Mouse (Mus musculus): ENCODE results near the gene Usp12. TPM values are rescaled to one million over a fixed set of nuclear protein-coding genes. Genes with fewer than 3 reads are reported as not detected.

The Usp12 gene
- polyA plus RNA-seq, 1 experiment from 2014 or later = 13.2 TPM

DNA sequence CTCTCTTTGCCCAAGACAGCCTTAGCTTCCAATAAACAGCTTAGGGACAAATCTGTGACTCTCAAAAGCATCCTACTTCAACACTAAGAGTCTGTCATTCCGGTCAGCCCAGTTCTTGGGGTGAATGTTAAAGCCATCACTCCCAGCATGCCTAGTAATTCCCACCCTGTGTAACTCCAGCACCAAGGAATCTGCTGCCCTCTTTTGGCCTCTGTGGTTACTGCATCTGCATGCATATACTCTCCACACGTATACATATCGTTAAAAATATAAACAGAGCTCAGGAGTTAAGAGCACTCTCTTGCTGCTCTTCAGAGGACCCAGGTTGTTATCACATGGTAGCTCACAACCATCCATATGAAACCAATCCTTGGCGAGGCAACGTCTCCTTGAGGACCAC lies 71.4 kb downstream of the Usp12 start:
- Histone ChIP-seq H3K27ac (no peak overlapping the region), H3K4me1 (no peaks in the 10 kb centered on the region), H3K36me3 (replicated peaks) (no peaks in the 10 kb centered on the region), H3K9me3 (no peaks in the 10 kb centered on the region), H3K4me3 (no peak overlapping the region), H3K27me3 (ENCODE audit: poor library complexity, severe bottlenecking) (no peaks in the 10 kb centered on the region)
- WGBS = 94% methylated on average over 5 of the region's 5 CpGs
- no peak for DNase-seq (ENCODE audit: extremely low spot score, low spot score)

DNA sequence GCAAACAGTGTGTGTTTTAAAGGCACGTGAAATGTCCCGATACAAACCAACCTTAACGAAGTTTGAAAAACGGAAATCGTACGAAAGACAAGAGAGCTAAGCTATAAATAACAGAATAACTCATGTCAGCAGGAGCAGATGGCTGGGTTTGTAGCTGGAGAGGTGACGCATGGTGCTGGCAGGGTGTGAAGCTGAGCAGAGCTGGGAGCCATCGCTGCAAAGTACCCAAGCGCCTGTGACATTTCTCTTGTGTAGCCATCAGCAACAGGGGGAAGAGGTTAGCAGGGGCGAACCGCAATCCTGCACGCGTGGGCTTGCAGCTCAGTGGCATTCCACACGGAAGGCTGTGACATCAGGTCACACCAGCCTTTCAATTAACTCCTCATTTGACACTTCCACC lies 72.6 kb downstream of the Usp12 start:
- WGBS = 89% methylated on average over 14 of the region's 14 CpGs
- no peak overlapping the region for H3K4me3 ChIP-seq
- no peaks in the 10 kb centered on the region for H3K9me3 ChIP-seq
- H3K27me3 ChIP-seq (ENCODE audit: poor library complexity, severe bottlenecking) = no peaks in the 10 kb centered on the region
- no peaks in the 10 kb centered on the region for H3K4me1 ChIP-seq
- DNase-seq (ENCODE audit: extremely low spot score, low spot score) = no peak
- no peaks in the 10 kb centered on the region for H3K36me3 ChIP-seq (replicated peaks)
- H3K27ac ChIP-seq = no peak overlapping the region

DNA sequence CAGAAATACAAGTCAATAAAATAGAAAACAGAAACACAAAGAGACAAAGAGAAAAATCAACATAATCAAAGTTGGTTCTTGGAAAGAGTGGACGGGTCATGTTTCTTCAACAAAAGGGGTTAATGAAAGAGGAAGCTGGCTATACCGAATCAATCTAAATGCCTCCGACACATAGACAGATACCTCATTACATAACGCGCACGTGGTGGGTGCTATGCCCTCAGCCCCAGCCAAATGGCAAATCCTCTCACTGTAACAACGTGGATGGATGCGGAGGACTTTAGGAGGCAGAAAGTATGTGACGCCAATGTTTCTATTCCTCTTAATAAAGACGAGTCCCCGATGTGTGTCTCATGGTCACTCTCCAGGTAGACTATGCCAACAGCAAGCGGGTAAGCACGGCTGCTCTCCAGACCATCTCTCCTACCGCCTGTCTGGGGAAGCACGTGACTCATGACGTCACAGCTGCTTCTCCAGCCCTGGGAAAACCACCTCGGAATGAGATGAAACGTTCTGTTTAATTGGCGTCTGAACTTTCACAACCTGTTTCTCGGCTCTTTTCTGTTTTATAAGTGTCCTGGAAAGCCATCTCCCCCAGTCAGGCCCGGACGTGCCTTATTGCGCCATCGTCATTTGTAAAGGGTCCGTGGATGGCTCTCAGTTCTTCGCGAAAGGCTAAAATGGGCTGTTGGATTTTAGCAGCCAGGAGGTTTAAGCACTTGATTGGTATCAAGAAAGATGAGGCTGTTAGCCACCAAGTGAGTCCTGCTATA lies 75.0 kb downstream of the Usp12 start:
- DNase-seq (ENCODE audit: extremely low spot score, low spot score) = no peak
- no peak overlapping the region for H3K4me3 ChIP-seq
- H3K36me3 ChIP-seq (replicated peaks) = no peaks in the 10 kb centered on the region
- H3K9me3 ChIP-seq = no peaks in the 10 kb centered on the region
- no peak overlapping the region for H3K27ac ChIP-seq
- WGBS = 85% methylated on average over 27 of the region's 27 CpGs
- no peaks in the 10 kb centered on the region for H3K4me1 ChIP-seq
- H3K27me3 ChIP-seq (ENCODE audit: poor library complexity, severe bottlenecking) = no peaks in the 10 kb centered on the region

DNA sequence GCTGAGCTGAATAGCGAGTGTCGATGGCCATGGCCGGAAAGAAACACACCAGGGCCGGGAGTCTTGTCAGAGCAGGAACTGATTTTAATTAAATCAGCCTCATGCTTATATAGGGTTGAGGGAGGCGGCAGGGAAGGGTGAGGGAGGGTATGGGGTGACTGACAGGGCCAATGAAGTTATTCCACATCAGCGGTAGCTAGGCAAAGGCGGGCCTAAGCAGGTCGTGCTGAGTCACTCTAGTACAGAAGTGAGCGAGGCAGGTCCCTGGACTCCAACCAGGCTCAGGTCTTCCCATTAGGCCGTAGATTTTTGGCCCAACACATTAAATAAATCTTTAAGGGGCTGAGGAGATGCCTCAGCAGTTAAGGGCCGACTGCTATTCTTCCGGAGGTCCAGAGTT lies 81.0 kb downstream of the Usp12 start:
- Histone ChIP-seq H3K27me3 (ENCODE audit: poor library complexity, severe bottlenecking) (no peaks in the 10 kb centered on the region), H3K4me1 (peaks cover 12% of the 10 kb centered on the region), H3K9me3 (no peaks in the 10 kb centered on the region), H3K4me3 (no peak overlapping the region), H3K36me3 (replicated peaks) (no peaks in the 10 kb centered on the region), H3K27ac (no peak overlapping the region)
- DNase-seq (ENCODE audit: extremely low spot score, low spot score) = no peak
- 91% methylated on average over 12 of the region's 12 CpGs for WGBS

DNA sequence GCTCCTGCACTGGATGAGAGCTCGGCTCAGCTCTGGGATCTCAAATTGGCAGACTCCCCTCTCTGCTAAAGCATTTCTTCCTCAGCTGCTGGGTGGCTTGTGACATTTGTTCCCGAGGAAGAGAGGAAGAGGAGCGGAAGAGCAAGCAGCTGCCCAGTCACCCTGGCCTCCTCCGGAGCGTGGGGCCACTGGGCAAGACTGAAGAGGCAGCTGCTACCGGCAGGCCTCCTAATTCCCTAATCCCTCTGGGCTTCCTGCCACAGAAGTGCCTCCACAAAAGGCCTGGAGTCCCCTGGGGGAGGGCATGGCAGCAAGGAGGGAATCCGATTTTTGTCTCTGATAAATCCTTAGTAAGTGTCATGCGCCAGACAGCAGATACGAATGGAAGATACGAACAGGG lies 81.7 kb downstream of the Usp12 start:
- no peak overlapping the region for H3K4me3 ChIP-seq
- no peak for DNase-seq (ENCODE audit: extremely low spot score, low spot score)
- H3K9me3 ChIP-seq = no peaks in the 10 kb centered on the region
- no peaks in the 10 kb centered on the region for H3K36me3 ChIP-seq (replicated peaks)
- H3K4me1 ChIP-seq = peaks cover 12% of the 10 kb centered on the region
- peak overlapping the region; percentile 56 for H3K27ac ChIP-seq
- 64% methylated on average over 10 of the region's 10 CpGs for WGBS
- H3K27me3 ChIP-seq (ENCODE audit: poor library complexity, severe bottlenecking) = no peaks in the 10 kb centered on the region

DNA sequence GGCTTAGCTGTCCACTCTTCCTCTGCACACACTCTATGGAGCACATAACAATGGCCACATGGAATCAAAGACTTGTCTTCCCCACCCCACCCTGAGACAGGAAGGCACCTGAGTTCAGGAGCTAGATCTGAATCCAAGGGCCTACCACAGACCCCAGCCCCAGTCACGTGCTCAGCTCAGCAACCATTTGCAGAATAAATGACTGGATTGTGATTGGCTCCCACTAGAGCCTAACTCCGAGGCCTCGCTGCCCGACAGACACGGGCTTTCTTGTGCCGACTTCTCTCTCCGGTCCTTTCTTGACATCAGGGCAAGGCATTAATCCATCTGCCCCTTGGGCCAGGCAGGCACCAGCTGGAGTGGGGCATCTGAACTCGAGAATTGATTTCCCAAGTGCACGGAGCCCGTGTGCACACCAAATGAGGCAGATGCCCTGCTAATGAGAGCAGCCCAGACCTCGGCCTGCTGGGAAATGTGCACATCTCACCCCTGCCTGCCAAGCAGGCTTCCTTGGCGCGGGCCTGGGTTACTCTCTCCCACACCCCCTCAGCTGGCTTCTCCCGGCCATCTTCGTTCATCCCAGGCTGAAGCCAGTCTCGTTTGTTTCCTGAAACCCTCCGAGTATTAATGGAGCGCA lies 82.4 kb downstream of the Usp12 start:
- Histone ChIP-seq H3K4me3 (no peak overlapping the region), H3K4me1 (peaks cover 12% of the 10 kb centered on the region), H3K9me3 (no peaks in the 10 kb centered on the region), H3K36me3 (replicated peaks) (no peaks in the 10 kb centered on the region), H3K27me3 (ENCODE audit: poor library complexity, severe bottlenecking) (no peaks in the 10 kb centered on the region), H3K27ac (peak overlapping the region; percentile 56; the same call in 1 of the 2 replicates)
- WGBS = 86% methylated on average over 18 of the region's 18 CpGs
- DNase-seq (ENCODE audit: extremely low spot score, low spot score) = no peak

DNA sequence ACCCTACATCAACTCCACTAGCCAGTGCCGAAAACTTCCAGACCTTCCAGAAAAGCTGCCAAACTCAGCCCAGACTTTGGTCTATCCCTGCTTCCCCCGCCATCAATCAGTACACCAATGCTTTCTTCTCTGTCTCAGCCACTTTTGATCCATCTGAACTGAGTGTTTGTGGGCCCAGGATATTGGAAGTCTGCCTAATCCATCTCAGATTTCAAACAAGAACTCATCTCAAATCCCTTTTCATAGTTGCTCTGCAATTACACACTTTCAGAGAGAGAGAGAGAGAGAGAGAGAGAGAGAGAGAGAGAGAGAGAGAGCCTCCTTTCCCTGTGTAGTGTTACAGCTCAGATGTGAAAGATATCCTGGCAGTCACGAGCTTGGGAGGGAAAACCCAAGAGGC lies 85.4 kb downstream of the Usp12 start:
- Histone ChIP-seq H3K4me1 (peaks cover 12% of the 10 kb centered on the region), H3K9me3 (no peaks in the 10 kb centered on the region), H3K4me3 (no peak overlapping the region), H3K36me3 (replicated peaks) (no peaks in the 10 kb centered on the region), H3K27ac (no peak overlapping the region), H3K27me3 (ENCODE audit: poor library complexity, severe bottlenecking) (no peaks in the 10 kb centered on the region)
- WGBS = 77% methylated on average over 3 of the region's 3 CpGs
- DNase-seq (ENCODE audit: extremely low spot score, low spot score) = no peak

DNA sequence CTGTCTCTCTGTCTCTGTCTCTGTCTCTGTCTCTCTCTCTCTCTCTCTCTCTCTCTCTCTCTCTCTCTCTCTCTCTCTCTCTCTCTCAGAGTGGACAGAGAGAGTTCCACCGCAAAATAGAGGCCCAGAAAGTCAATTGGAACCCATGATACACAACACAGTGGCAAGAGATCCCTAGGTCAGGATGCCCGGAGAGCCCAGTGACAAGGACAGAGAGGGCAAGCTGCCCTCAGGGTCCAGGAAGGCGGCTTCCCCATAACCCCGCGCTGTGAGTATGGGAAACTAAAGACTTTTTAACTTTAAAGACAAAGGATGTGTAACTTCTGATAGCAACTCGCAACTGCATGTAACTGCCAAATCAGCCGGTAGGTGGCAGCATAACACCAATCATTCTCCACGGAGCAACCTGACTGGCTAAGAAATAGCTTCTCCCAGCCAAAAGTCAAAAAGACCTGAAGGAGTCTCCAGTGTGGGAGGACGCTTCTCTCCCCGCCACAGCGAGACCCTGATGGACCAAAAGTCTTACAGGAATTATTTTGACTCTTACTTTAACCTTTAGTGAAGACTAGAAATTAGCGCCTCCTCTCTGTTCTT lies 88.9 kb downstream of the Usp12 start:
- Histone ChIP-seq H3K4me3 (no peak overlapping the region), H3K36me3 (replicated peaks) (no peaks in the 10 kb centered on the region), H3K27me3 (ENCODE audit: poor library complexity, severe bottlenecking) (no peaks in the 10 kb centered on the region), H3K4me1 (peaks cover 1% of the 10 kb centered on the region), H3K9me3 (no peaks in the 10 kb centered on the region), H3K27ac (no peak overlapping the region)
- WGBS = 12% methylated on average over 12 of the region's 12 CpGs
- peak; percentile 85 for DNase-seq (ENCODE audit: extremely low spot score, low spot score)

DNA sequence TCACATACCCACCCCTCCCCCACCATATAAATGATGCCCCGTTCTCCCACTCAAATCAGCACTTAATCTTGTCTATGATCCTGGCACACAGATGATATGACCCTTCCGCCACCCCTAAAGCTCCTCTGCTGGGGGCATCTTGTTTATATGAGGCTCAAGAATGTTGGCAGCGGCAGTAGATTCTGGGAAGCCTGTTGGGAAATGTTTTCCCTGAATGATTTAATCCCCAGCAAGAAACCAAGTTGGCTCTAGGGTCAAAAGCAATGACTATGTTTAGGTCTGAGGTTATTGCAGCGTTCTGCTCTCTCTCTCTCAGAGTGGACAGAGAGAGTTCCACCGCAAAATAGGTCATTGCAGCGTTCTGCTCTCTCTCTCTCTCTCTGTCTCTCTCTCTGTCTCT lies 89.4 kb downstream of the Usp12 start:
- H3K4me3 ChIP-seq = no peak overlapping the region
- DNase-seq (ENCODE audit: extremely low spot score, low spot score) = no peak
- peaks cover 6% of the 10 kb centered on the region for H3K4me1 ChIP-seq
- no peak overlapping the region for H3K27ac ChIP-seq
- no peaks in the 10 kb centered on the region for H3K36me3 ChIP-seq (replicated peaks)
- H3K27me3 ChIP-seq (ENCODE audit: poor library complexity, severe bottlenecking) = no peaks in the 10 kb centered on the region
- no peaks in the 10 kb centered on the region for H3K9me3 ChIP-seq
- WGBS = 83% methylated on average over 6 of the region's 6 CpGs

DNA sequence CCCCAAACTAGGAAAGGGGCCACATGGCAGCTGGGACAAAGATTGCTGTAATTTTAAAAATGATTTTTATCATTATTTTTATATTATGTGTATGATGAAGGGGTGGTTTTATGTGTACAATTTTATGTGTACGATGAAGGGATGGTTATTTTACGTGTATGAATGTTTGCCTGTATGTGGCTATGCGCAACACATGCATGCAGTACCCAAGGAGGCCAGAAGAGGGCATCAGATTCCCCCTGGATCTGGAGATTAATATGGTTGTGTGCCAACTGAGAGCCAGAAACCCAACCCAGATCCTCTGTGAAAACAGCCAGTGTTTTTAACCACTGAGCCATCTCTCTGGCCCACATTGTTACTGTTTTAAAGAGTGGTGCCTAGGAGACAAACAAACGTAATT lies 90.6 kb downstream of the Usp12 start:
- WGBS = 93% methylated on average over 4 of the region's 4 CpGs
- H3K36me3 ChIP-seq (replicated peaks) = no peaks in the 10 kb centered on the region
- H3K9me3 ChIP-seq = no peaks in the 10 kb centered on the region
- no peak overlapping the region for H3K27ac ChIP-seq
- peaks cover 6% of the 10 kb centered on the region for H3K4me1 ChIP-seq
- H3K4me3 ChIP-seq = no peak overlapping the region
- no peak for DNase-seq (ENCODE audit: extremely low spot score, low spot score)
- no peaks in the 10 kb centered on the region for H3K27me3 ChIP-seq (ENCODE audit: poor library complexity, severe bottlenecking)

DNA sequence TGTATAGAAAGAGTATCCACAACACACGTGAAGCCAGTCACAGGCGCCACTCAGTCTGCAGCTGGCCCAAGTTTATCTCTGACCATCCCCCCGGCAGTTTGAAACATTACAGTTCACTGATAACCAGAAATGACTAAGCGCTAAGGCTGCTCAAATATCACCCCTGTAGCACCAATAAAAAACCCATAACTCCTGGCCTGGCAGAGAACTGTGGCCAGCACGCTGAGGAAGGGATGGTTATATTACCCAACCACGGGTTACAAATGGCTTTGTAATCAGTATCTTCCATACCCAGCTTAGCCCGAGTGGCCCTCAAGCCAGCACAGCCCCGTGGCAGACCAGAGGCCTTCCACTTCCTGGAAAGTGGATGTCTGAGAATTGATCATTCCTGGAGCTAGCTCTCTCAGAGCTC lies 91.1 kb downstream of the Usp12 start:
- no peaks in the 10 kb centered on the region for H3K36me3 ChIP-seq (replicated peaks)
- H3K4me3 ChIP-seq = no peak overlapping the region
- H3K27ac ChIP-seq = no peak overlapping the region
- H3K27me3 ChIP-seq (ENCODE audit: poor library complexity, severe bottlenecking) = no peaks in the 10 kb centered on the region
- DNase-seq (ENCODE audit: extremely low spot score, low spot score) = no peak
- H3K9me3 ChIP-seq = no peaks in the 10 kb centered on the region
- peaks cover 6% of the 10 kb centered on the region for H3K4me1 ChIP-seq
- WGBS = 91% methylated on average over 8 of the region's 8 CpGs

DNA sequence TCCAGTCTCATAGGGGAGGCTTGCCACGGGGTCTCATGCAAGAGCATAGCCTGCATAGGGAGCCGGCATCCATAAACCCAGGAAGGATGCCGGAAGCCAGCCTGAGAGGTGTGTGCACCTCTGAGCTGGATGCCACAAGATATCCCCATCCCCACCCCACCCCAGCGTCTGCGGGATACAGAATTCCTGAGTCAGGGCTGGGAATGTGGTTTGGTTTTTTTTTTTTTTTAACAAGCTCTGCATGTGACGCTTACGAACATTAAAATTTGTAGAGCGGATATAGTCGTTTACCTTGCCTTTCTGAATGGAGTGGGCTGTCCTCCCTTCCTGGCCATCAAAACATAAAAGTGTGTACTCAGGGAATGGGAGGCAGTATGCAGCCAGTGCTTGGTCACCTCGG lies 94.7 kb downstream of the Usp12 start:
- Histone ChIP-seq H3K4me3 (no peak overlapping the region), H3K4me1 (peaks cover 6% of the 10 kb centered on the region), H3K9me3 (no peaks in the 10 kb centered on the region), H3K36me3 (replicated peaks) (no peaks in the 10 kb centered on the region), H3K27me3 (ENCODE audit: poor library complexity, severe bottlenecking) (no peaks in the 10 kb centered on the region), H3K27ac (no peak overlapping the region)
- no peak for DNase-seq (ENCODE audit: extremely low spot score, low spot score)
- WGBS = 88% methylated on average over 10 of the region's 10 CpGs

DNA sequence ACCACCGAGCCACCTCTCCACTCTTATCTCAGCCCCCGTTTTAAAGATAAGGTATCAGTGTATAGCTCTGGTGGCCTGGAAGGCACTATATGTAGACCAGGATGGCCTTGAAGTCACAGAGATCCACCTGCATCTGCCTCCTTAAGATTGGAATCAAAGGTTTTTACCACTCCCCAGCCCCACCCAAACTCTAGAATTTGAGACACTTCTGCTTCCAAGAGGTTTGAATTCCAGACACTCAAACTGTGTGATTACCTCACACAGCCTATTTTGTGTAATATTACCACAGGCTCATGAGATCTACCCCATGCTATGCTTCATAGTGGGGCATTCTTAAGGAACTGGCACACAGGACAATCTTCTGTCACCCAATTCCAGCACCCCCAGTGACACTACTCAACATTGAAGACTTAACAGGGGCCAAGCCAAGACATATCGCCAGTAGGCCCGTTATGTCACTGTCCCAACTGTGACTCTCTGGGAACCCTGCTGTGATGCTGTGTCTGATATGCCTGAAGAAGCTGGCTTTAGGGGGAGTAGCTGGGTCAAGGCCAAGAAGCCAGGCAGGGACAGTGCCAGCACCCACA lies 95.3 kb downstream of the Usp12 start:
- Histone ChIP-seq H3K4me3 (no peak overlapping the region), H3K27me3 (ENCODE audit: poor library complexity, severe bottlenecking) (no peaks in the 10 kb centered on the region), H3K27ac (no peak overlapping the region), H3K4me1 (peaks cover 6% of the 10 kb centered on the region), H3K9me3 (no peaks in the 10 kb centered on the region), H3K36me3 (replicated peaks) (no peaks in the 10 kb centered on the region)
- no peak for DNase-seq (ENCODE audit: extremely low spot score, low spot score)
- 92% methylated on average over 4 of the region's 4 CpGs for WGBS

Measured in forebrain, embryonic 10.5 days (tissue).